Mouse (Mus musculus) heart, embryonic 13.5 days (tissue): ENCODE data around the gene Akap7. TPM values are rescaled to one million over a fixed set of nuclear protein-coding genes. Genes with fewer than 3 reads are reported as not detected.
A peak's percentile ranks its signal among the peaks of the same experiment; 100 is the strongest.

Source experiments
- ATAC-seq: fragments of 200-750 bp; cut with Nextera tagmentation; 2 replicates; pipeline ENCODE4 v1.8.0; 2017; ENCODE audit warnings: moderate TSS enrichment; ENCODE audit not compliant: insufficient number of reproducible peaks, low FRiP score, low TSS enrichment; ENCODE audit errors: extremely low read depth
- H3K27ac ChIP-seq: fragments of 300-500 bp; sonication (generic); replicated peaks from 2 replicates; pipeline ENCODE4 v1.5.1; 2015; ENCODE audit warnings: moderate library complexity, mild to moderate bottlenecking, inconsistent platforms
- H3K27me3 ChIP-seq: fragments of 300-500 bp; sonication (generic); replicated peaks from 2 replicates; pipeline ENCODE4 v1.6.1; 2015; ENCODE audit warnings: mild to moderate bottlenecking, inconsistent platforms
- H3K36me3 ChIP-seq: fragments of 300-500 bp; sonication (generic); 2 replicates; pipeline ENCODE4 v1.6.1; 2015; ENCODE audit warnings: mild to moderate bottlenecking, inconsistent platforms
- H3K4me1 ChIP-seq: fragments of 300-500 bp; sonication (generic); 2 replicates; pipeline ENCODE4 v1.6.1; 2015; ENCODE audit warnings: inconsistent platforms
- H3K4me2 ChIP-seq: fragments of 300-500 bp; sonication (generic); 2 replicates; pipeline ENCODE4 v1.6.1; 2015; ENCODE audit warnings: inconsistent platforms, mild to moderate bottlenecking, moderate library complexity
- H3K4me3 ChIP-seq: fragments of 300-500 bp; sonication (generic); 2 replicates; pipeline ENCODE4 v1.5.1; 2015; ENCODE audit warnings: moderate library complexity, mild to moderate bottlenecking, inconsistent platforms
- H3K9ac ChIP-seq: fragments of 300-500 bp; sonication (generic); 2 replicates; pipeline ENCODE4 v1.6.1; 2015; ENCODE audit warnings: inconsistent platforms, mild to moderate bottlenecking, moderate library complexity
- H3K9me3 ChIP-seq: fragments of 300-500 bp; sonication (generic); 2 replicates; pipeline ENCODE4 v1.6.1; 2016; ENCODE audit warnings: inconsistent platforms
- WGBS: fragments of 180-500 bp; shearing (Covaris S2); methylation state at CpG from one replicate; pipeline ENCODE4 v1.1.7; 2015; ENCODE audit warnings: mixed read lengths; 5-methylcytosine and 5-hydroxymethylcytosine counted together
- polyA plus RNA-seq: library from polyadenylated mRNA; unstranded; fragments of >200 nt; fragmentation: Nextera tagmentation; extraction: Ambion mirVana; gene quantifications from 2 replicates; pipeline ENCODE4 v1.2.1, GENCODE M21; 2015

Gene Akap7
- polyA plus RNA-seq, 1 experiment from 2014 or later, result 26.2 TPM

DNA sequence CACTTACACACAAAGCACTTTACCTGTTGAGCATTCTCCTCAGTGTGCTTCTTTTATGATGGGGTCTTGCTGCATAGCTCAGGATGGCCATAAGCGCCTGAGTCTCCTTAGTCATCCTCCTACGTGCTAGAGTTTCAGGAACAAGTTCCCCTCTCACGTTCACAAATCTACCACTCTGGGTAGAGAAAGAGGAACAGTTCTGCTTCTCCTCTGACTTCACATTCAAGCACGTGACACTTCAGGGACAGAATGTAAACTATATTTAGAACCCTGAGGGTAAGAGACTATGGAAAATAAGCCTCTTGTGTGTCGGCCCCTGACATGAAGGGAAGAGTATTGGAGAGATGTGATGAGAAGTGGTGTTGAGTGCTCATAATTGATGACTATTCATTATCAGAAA, 10.7 kb upstream of the Akap7 start:
- peaks cover 28% of the 10 kb centered on the region for H3K4me1 ChIP-seq
- peak overlapping the region; percentile 70 for H3K27ac ChIP-seq
- WGBS, result 33% methylated on average over 5 of the region's 5 CpGs
- H3K36me3 ChIP-seq, result no peaks in the 10 kb centered on the region
- H3K4me2 ChIP-seq, result peak overlapping the region; percentile 42
- no peaks in the 10 kb centered on the region for H3K27me3 ChIP-seq
- H3K9me3 ChIP-seq, result no peaks in the 10 kb centered on the region
- peak; percentile 42; the same call in 1 of the 2 replicates for ATAC-seq
- H3K4me3 ChIP-seq, result 0 out of 2 replicates have a peak overlapping the region, but pooled peaks have one; percentile 3
- H3K9ac ChIP-seq, result no peak overlapping the region

DNA sequence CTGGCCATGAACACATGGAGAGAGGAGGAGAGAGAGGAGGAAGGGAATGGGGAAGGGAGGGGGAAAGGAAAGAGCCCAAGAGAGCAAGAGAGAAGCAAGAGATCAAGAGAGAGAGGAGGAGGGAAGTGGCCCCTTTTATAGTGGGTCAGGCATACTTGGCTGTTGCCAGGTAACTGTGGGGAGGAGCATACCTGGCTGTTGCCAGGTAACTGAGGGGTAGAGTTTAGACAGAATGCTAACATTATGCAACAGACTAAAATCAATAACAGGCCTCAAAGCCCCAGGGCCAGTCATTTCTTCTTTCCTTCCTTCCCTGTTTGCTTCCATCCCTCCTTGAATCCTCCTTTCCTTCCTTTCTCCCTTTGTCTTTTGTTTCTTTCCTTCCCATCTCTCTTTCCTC, 10.0 kb upstream of the Akap7 start:
- no peak overlapping the region for H3K4me3 ChIP-seq
- H3K9me3 ChIP-seq, result no peaks in the 10 kb centered on the region
- H3K4me1 ChIP-seq, result peaks cover 28% of the 10 kb centered on the region
- ATAC-seq, result no peak
- H3K27me3 ChIP-seq, result no peaks in the 10 kb centered on the region
- peak overlapping the region; percentile 70; the same call in 1 of the 2 replicates for H3K27ac ChIP-seq
- H3K9ac ChIP-seq, result no peak overlapping the region
- H3K4me2 ChIP-seq, result peak overlapping the region; percentile 42
- H3K36me3 ChIP-seq, result no peaks in the 10 kb centered on the region

DNA sequence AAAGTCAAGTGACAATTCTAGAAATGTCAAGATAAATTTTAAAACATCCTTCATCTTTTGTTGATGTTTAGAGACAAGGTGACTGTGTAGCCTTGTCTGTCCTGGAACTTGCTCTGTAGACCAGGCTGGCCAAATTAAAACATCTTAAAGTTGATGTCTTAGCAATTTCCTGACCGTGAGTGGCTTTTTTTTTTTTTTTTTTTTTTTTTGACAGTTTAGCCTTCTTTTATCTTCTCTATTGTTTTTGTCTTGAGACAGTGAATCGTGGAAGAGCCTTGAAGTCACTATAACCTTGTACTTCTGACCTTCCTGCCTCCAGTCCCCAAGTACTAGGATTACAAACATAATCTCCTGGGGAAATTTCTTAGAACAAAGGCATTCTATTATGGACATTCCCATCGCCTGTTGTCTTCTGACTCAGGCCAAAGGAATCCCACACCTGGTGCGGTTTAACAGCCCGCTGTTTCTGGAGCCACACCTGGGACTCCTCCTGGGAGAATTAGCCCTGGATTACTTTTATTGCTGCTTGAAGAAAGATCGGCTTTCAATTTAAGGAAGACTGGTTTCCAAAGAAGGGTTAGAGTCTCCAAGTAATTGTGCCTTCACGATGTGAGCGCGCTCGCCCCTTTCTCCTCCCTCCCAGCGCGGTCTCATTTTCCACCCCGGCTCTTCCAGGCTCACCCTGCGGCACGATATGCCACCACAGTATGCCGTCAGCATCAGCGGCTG, 6.3 kb upstream of the Akap7 start:
- Histone ChIP-seq H3K4me3 (peak overlapping the region; percentile 22), H3K9ac (peak overlapping the region; percentile 63), H3K36me3 (no peaks in the 10 kb centered on the region), H3K27ac (no peak overlapping the region), H3K27me3 (no peaks in the 10 kb centered on the region), H3K4me2 (peak overlapping the region; percentile 62), H3K4me1 (peaks cover 32% of the 10 kb centered on the region), H3K9me3 (no peaks in the 10 kb centered on the region)
- no peak for ATAC-seq
- WGBS, result 17% methylated on average over 17 of the region's 17 CpGs

DNA sequence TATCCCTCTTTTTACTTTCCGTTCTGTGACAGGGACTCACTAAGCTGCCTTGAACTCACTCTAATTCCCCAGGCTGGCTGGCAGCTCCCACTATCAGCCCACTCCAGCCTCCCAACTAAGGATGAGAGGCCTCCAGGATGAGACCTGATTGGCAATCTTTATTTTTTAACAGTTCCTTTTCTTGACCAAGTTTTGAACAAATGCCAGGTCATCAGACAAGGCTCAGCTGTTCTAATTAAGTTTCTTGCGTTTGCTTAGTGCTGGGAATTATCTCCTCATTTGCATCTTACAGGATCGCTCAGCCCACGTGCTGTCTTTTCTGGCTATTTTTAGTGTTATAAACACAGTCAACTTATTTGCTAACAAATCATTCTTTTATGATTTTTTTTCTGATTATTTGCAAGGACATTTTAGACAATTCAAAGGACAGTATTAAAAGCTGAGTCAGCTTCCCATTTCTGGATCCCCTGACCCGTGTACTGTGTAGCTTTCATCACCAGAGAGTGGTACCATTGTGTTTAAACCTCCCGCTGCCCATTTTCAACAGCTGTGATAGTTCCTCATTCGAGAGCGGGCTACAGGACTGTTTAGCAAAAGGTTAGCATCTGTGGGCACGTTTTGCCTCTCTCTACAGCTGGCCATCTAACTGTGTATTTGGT, 4.0 kb upstream of the Akap7 start:
- Histone ChIP-seq H3K4me3 (no peak overlapping the region), H3K36me3 (no peaks in the 10 kb centered on the region), H3K4me2 (no peak overlapping the region), H3K9ac (no peak overlapping the region), H3K9me3 (no peaks in the 10 kb centered on the region), H3K4me1 (peaks cover 14% of the 10 kb centered on the region), H3K27me3 (no peaks in the 10 kb centered on the region), H3K27ac (no peak overlapping the region)
- no peak for ATAC-seq
- 44% methylated on average over 9 of the region's 9 CpGs for WGBS

DNA sequence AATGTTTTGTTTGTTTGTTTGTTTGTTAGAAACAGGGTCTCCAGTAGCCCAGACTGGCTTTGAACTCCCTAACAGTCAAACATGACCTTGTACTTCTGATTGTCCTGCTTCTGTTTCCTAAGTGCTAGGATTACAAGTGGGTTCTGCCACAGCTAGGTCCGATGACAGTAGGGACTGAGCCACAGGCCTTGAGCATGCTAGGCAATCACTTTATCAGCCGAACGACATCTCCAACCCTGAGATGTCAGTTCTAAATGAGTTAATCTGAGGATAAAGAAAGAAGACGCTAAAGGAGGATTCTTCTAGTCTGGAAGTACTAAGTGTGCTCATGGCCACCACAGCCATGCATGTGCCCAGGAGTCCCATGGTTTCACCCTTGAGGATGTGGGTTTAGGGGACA, 3.1 kb upstream of the Akap7 start:
- no peak overlapping the region for H3K9ac ChIP-seq
- peaks cover 14% of the 10 kb centered on the region for H3K4me1 ChIP-seq
- H3K4me2 ChIP-seq, result no peak overlapping the region
- 41% methylated on average over 4 of the region's 4 CpGs for WGBS
- no peaks in the 10 kb centered on the region for H3K36me3 ChIP-seq
- H3K27ac ChIP-seq, result no peak overlapping the region
- H3K9me3 ChIP-seq, result no peaks in the 10 kb centered on the region
- ATAC-seq, result no peak
- no peaks in the 10 kb centered on the region for H3K27me3 ChIP-seq
- no peak overlapping the region for H3K4me3 ChIP-seq

DNA sequence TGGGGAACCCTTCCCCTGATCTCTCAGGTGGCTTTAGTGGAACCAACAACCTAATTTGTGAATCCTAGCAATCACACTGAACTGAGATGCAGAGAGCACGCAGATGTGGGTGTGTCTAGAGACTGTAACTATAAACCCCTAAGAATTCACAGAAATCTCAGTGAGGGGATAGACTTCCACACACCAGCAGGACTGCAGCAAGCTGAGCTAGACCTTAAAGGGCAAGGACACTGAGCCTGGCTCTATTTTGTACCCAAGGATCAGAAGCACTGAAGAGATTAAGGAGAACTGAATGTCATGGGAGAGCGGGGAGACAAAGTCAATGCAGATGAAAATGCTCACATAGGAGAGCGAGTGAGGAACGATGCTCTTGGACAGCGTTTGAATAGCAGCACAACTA, 2.3 kb upstream of the Akap7 start:
- Histone ChIP-seq H3K4me3 (no peak overlapping the region), H3K27ac (no peak overlapping the region), H3K4me1 (peaks cover 14% of the 10 kb centered on the region), H3K9me3 (no peaks in the 10 kb centered on the region), H3K36me3 (no peaks in the 10 kb centered on the region), H3K9ac (no peak overlapping the region), H3K4me2 (no peak overlapping the region), H3K27me3 (no peaks in the 10 kb centered on the region)
- WGBS, result 85% methylated on average over 5 of the region's 5 CpGs
- ATAC-seq, result no peak

DNA sequence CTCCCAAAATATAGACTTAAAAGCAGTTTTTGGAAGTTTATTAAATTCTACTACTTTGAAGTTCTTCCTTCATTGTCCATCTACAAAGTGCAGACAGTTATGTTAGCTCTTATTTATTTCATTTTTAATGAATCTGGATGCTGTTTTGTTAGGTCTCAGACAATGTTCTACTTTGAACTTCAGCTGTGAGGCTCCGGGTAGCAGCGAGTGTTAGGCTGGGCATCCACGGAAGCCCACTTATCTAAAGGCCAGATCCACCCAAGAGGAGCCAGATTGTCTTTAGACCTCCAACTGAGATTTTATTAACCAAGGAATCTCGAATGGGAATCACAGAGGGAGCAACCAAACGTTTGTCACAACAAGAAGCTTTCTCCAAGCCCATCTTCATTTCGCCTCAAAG, 2.5 kb downstream of the Akap7 start:
- H3K9ac ChIP-seq, result no peak overlapping the region
- H3K36me3 ChIP-seq, result no peaks in the 10 kb centered on the region
- no peaks in the 10 kb centered on the region for H3K9me3 ChIP-seq
- no peak for ATAC-seq
- H3K27me3 ChIP-seq, result no peaks in the 10 kb centered on the region
- H3K27ac ChIP-seq, result no peak overlapping the region
- 54% methylated on average over 6 of the region's 6 CpGs for WGBS
- H3K4me3 ChIP-seq, result no peak overlapping the region
- no peaks in the 10 kb centered on the region for H3K4me1 ChIP-seq
- H3K4me2 ChIP-seq, result no peak overlapping the region

DNA sequence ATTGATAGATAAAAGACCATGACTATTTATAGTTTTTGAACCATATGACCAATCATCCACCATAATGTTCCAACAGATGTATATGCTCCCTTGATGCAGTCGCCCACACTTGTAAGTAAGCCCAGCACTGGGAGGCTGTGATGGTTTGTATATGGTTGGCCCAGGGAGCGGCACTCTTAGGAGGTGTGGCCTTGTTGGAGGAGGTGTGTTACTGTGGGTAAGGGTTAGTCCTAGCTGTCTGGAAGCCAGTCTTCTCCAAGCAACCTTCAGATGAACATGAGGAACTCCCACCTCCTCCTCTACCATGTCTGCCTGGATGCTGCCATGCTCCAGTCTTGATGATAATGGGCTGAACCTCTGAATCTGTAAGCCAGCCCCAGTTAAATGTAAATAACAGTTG, 3.1 kb downstream of the Akap7 start:
- 87% methylated on average over 2 of the region's 2 CpGs for WGBS
- Histone ChIP-seq H3K36me3 (no peaks in the 10 kb centered on the region), H3K9ac (no peak overlapping the region), H3K4me3 (no peak overlapping the region), H3K27me3 (no peaks in the 10 kb centered on the region), H3K4me1 (no peaks in the 10 kb centered on the region), H3K4me2 (no peak overlapping the region), H3K9me3 (no peaks in the 10 kb centered on the region), H3K27ac (no peak overlapping the region)
- ATAC-seq, result no peak

DNA sequence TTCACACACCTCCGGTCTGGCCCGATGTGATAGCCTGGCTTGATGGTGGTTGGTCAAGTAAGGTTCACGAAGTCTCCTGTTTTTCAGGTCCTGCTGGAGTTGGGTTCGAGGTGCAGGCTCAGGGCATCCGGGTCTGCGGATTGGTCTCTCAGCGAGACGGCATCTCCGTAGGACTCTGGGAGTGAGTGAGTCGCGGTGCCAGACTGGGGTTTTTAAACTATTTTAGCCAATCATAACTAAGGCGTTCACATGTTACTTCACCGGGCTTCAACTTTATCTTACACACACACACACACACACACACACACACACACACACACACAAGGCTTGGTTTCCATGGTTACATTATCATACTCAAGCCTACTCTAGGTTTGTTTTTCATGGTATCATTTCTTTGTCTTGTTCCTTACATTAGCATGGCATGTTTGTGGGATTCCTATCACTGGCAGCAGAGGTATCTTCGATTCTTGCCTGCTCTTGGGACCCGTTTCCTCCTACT, 8.6 kb downstream of the Akap7 start:
- H3K27ac ChIP-seq, result peak overlapping the region; percentile 95; the same call in 1 of the 2 replicates
- ATAC-seq, result 0 out of 2 replicates have a peak, but pooled peaks have one; percentile 16

DNA sequence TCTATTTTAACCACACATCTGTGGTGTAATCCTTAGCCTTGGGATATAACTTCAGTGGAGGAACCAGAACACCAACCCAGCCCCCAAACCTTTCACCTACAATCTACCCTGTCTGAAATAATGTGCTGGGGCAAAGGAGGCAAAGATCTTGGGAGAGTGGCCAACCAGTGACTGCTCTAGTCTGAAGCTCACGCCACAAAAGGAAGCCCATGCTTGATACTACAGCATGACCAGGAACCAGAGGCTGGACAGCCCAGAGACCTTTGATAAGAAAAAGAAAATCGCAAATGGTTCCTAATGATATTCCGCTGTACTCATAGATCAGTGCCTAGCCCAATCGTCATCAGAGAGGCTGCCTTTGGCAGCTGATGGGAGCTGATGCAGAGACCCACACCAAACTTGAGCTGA, 9.4 kb downstream of the Akap7 start:
- no peak for ATAC-seq
- 46% methylated on average over 4 of the region's 4 CpGs for WGBS
- peak overlapping the region; percentile 89 for H3K9ac ChIP-seq

More for the DNA sequence above, 8.6 kb downstream of the Akap7 start:
- Histone ChIP-seq H3K36me3 (no peaks in the 10 kb centered on the region), H3K4me2 (peak overlapping the region; percentile 75), H3K4me1 (peaks cover 20% of the 10 kb centered on the region), H3K9me3 (no peaks in the 10 kb centered on the region), H3K27me3 (no peaks in the 10 kb centered on the region), H3K4me3 (peak overlapping the region; percentile 76), H3K9ac (no peak overlapping the region)
- 80% methylated on average over 15 of the region's 15 CpGs for WGBS

DNA sequence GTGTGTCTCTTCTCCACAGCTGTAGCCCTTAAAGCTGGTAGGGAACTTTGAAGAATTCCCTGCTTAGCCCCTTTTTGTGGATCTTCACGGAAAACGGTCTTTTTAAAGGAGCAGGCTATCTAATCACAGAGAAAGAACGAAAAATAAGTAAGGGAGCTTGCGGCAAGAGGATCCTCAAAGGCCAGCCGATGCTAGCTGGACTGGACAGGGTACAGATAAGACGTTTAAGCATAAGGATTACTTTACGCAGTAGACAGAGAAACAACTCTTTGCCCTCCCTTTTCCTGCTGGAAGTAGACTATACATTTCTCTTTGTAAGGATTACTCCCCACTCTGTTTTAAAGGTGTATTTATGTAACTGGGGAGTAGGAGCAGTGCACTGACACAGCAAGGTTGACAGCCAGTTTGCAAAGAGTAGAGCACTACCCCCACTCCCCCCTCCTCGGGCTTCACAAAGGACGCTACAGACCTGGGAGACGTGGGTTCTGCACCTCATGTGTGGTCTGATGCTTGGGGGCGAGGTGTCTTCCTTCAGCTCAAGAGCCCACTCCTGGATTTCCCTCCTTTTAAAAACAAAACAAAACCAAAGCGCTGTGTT, 9.9 kb downstream of the Akap7 start:
- H3K27ac ChIP-seq, result peak overlapping the region; percentile 95
- WGBS, result 14% methylated on average over 12 of the region's 12 CpGs
- H3K36me3 ChIP-seq, result no peaks in the 10 kb centered on the region
- H3K4me2 ChIP-seq, result peak overlapping the region; percentile 75
- H3K4me1 ChIP-seq, result peaks cover 20% of the 10 kb centered on the region
- no peaks in the 10 kb centered on the region for H3K9me3 ChIP-seq
- peak overlapping the region; percentile 89 for H3K9ac ChIP-seq
- H3K27me3 ChIP-seq, result no peaks in the 10 kb centered on the region
- no peak for ATAC-seq
- peak overlapping the region; percentile 76 for H3K4me3 ChIP-seq

More for the DNA sequence above, 9.4 kb downstream of the Akap7 start:
- H3K27me3 ChIP-seq, result no peaks in the 10 kb centered on the region
- H3K4me3 ChIP-seq, result peak overlapping the region; percentile 76
- H3K4me1 ChIP-seq, result peaks cover 20% of the 10 kb centered on the region
- H3K36me3 ChIP-seq, result no peaks in the 10 kb centered on the region
- peak overlapping the region; percentile 95 for H3K27ac ChIP-seq
- peak overlapping the region; percentile 75 for H3K4me2 ChIP-seq
- no peaks in the 10 kb centered on the region for H3K9me3 ChIP-seq
